Mouse (Mus musculus): ENCODE measurements around the gene Cradd. TPM values are rescaled to one million over a fixed set of nuclear protein-coding genes. Genes with fewer than 3 reads are reported as not detected.

Cradd gene
- polyA plus RNA-seq, 1 experiment from 2014 or later, result 10.4 TPM

DNA sequence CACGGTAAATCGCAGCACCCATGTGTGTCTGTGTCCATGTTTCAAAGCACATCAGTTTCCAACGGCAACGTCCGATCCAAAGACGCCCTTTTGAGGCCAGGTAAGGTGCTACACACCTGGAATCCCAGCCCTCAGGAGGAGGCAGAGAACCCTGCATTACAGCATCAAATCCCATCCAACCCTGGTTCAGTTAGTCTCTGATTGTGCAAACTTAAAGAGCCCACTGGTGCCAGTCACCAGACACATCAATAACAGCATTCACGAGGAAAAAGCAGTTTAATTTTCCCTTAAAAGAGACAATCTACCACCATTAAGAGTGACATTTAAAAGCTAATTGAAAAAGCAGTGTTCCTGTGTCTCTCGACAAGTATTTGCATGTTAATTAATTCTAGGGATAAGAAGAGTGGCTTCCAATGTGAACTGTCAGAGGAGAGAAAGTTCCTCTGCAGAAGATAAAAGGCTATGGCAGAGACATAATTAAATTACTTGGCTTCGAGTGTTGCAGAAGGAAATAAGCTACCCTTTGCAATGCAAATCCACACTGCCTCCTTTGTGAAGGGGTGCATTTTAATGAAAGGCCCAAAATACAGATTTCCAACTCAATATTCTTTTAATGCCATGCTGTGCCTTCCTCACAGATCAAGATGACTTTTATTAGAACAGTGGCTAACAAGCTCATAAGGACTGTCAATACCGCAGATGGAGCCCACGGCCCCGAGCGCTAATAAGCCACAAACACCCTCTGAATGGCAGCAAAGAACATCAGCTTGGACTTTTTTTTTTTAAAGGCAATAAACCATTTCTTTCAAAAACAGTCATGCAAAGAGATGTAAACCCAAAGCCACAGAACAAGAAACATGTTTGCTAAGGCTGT is 84.5 kb downstream of the Cradd start:
- DNase-seq (ENCODE audit: low spot score) (no peak), ATAC-seq (ENCODE audit: low read depth) (no peak)
- H3K36me3 ChIP-seq (ENCODE audit: control insufficient read depth, insufficient read depth, low read length), result no peaks in the 10 kb centered on the region
- 55% methylated on average over 13 of the region's 13 CpGs for WGBS
- no peak overlapping the region for H3K9ac ChIP-seq (ENCODE audit: low read depth, low read length)
- peaks cover 14% of the 10 kb centered on the region for H3K4me1 ChIP-seq (ENCODE audit: control insufficient read depth, insufficient read depth, low read length)
- H3K4me3 ChIP-seq (ENCODE audit: low read depth, low read length), result no peak overlapping the region
- no peak overlapping the region for H3K4me2 ChIP-seq (ENCODE audit: low read depth, low read length)
- no peak overlapping the region for H3K27ac ChIP-seq (replicated peaks; ENCODE audit: low read depth, low read length)
- H3K27me3 ChIP-seq (replicated peaks; ENCODE audit: control insufficient read depth, insufficient read depth, low read length), result no peaks in the 10 kb centered on the region
- no peaks in the 10 kb centered on the region for H3K9me3 ChIP-seq (ENCODE audit: control insufficient read depth, low read length)

DNA sequence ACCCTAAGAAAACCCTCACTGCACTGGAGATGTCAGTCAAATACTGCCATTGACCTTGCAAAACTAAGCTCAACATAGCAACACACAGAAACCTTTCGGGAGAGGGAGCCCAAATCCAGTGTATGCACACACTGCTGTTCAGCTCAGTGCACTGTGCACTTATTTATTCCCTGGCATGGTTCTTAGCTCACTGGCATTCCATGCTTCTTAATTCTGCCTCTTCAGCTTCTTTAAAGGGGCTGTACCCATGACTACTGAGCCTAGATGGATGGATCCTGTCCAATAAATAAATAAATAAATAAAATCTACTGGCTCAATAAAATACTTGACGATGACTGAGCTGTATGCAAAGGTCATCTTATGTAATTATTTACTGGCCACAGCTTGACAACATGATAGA is 85.3 kb downstream of the Cradd start:
- no peaks in the 10 kb centered on the region for H3K9me3 ChIP-seq (ENCODE audit: control insufficient read depth, low read length)

DNA sequence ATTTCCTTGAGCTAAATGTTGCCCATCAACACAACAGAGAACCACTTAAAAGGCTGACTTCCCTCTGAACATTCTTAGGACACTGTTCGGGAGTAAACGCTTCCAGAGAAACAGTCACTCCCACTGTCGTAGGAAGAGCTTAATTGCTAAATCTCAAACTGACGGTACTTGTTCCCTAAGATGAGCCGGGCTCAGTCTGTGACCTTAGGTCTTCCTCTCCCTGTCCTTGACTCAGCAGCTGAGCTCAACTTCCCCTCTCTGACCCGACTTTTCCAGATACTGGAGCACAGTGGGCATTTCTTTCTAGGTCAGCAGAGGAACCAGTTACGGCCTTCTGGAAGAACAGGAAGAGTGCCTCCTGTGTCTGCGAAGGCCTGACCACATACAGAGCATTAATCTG is 87.7 kb downstream of the Cradd start:
- Histone ChIP-seq H3K27me3 (replicated peaks; ENCODE audit: control insufficient read depth, insufficient read depth, low read length) (no peaks in the 10 kb centered on the region), H3K4me2 (ENCODE audit: low read depth, low read length) (no peak overlapping the region), H3K27ac (replicated peaks; ENCODE audit: low read depth, low read length) (0 out of 2 replicates have a peak overlapping the region, but pooled peaks have one; percentile 15), H3K9ac (ENCODE audit: low read depth, low read length) (no peak overlapping the region), H3K9me3 (ENCODE audit: control insufficient read depth, low read length) (no peaks in the 10 kb centered on the region), H3K4me3 (ENCODE audit: low read depth, low read length) (no peak overlapping the region), H3K36me3 (ENCODE audit: control insufficient read depth, insufficient read depth, low read length) (no peaks in the 10 kb centered on the region), H3K4me1 (ENCODE audit: control insufficient read depth, insufficient read depth, low read length) (peaks cover 21% of the 10 kb centered on the region)
- no peak for ATAC-seq (ENCODE audit: low read depth)
- DNase-seq (ENCODE audit: low spot score), result no peak
- 35% methylated on average over 8 of the region's 8 CpGs for WGBS

More for the DNA sequence above, 85.3 kb downstream of the Cradd start:
- Histone ChIP-seq H3K36me3 (ENCODE audit: control insufficient read depth, insufficient read depth, low read length) (no peaks in the 10 kb centered on the region), H3K9ac (ENCODE audit: low read depth, low read length) (no peak overlapping the region), H3K4me2 (ENCODE audit: low read depth, low read length) (no peak overlapping the region), H3K27ac (replicated peaks; ENCODE audit: low read depth, low read length) (no peak overlapping the region), H3K4me1 (ENCODE audit: control insufficient read depth, insufficient read depth, low read length) (peaks cover 14% of the 10 kb centered on the region), H3K4me3 (ENCODE audit: low read depth, low read length) (no peak overlapping the region), H3K27me3 (replicated peaks; ENCODE audit: control insufficient read depth, insufficient read depth, low read length) (no peaks in the 10 kb centered on the region)
- 77% methylated on average over 2 of the region's 2 CpGs for WGBS
- ATAC-seq (ENCODE audit: low read depth) (no peak), DNase-seq (ENCODE audit: low spot score) (no peak)

DNA sequence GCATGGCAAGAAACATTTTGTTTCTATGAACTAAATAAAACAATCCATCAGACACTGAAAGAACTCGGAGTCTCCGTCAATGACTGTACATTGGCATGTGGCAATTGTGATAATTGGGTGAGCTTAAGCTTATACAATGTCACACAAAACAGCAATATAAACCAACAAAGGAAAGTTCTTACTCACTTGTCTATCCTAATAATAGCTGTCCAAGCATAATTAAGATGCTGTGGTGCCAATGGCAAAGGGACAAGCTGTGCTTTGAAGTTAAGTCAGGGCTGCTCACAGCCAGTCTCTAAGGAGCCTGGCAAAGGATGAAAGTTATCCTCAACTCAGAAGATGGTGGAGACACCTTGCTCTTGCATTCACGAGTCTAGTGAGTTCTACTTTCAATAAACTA is 89.3 kb downstream of the Cradd start:
- H3K4me3 ChIP-seq (ENCODE audit: low read depth, low read length), result no peak overlapping the region
- H3K9me3 ChIP-seq (ENCODE audit: control insufficient read depth, low read length), result no peaks in the 10 kb centered on the region
- no peak overlapping the region for H3K4me2 ChIP-seq (ENCODE audit: low read depth, low read length)
- no peak overlapping the region for H3K9ac ChIP-seq (ENCODE audit: low read depth, low read length)
- H3K27ac ChIP-seq (replicated peaks; ENCODE audit: low read depth, low read length), result no peak overlapping the region
- 57% methylated on average over 3 of the region's 3 CpGs for WGBS
- peaks cover 21% of the 10 kb centered on the region for H3K4me1 ChIP-seq (ENCODE audit: control insufficient read depth, insufficient read depth, low read length)
- DNase-seq (ENCODE audit: low spot score) (no peak), ATAC-seq (ENCODE audit: low read depth) (no peak)
- H3K27me3 ChIP-seq (replicated peaks; ENCODE audit: control insufficient read depth, insufficient read depth, low read length), result no peaks in the 10 kb centered on the region
- no peaks in the 10 kb centered on the region for H3K36me3 ChIP-seq (ENCODE audit: control insufficient read depth, insufficient read depth, low read length)

DNA sequence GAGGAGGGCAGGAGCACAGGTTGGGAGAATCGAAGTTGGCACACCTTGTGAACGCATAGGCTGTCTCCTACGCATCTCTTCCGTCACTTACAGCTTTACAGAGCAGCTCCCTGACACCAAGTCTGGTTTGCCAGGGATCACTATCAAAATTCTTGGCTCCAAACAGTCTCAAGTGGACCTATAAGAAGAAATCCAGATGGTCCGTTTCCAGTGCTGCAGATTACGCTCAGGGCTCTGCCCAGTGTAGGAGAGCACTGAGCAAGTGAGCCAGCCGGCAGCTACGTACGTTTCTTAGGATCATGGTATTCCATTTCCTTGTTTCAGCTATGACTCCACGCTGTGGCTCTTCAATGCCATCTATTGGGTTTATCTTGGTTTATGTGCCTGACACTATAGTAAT is 90.9 kb downstream of the Cradd start:
- ATAC-seq (ENCODE audit: low read depth) (no peak), DNase-seq (ENCODE audit: low spot score) (no peak)
- Histone ChIP-seq H3K36me3 (ENCODE audit: control insufficient read depth, insufficient read depth, low read length) (no peaks in the 10 kb centered on the region), H3K27ac (replicated peaks; ENCODE audit: low read depth, low read length) (no peak overlapping the region), H3K9ac (ENCODE audit: low read depth, low read length) (no peak overlapping the region), H3K4me2 (ENCODE audit: low read depth, low read length) (no peak overlapping the region), H3K4me1 (ENCODE audit: control insufficient read depth, insufficient read depth, low read length) (peaks cover 21% of the 10 kb centered on the region), H3K27me3 (replicated peaks; ENCODE audit: control insufficient read depth, insufficient read depth, low read length) (no peaks in the 10 kb centered on the region), H3K9me3 (ENCODE audit: control insufficient read depth, low read length) (no peaks in the 10 kb centered on the region), H3K4me3 (ENCODE audit: low read depth, low read length) (no peak overlapping the region)
- 77% methylated on average over 10 of the region's 10 CpGs for WGBS

DNA sequence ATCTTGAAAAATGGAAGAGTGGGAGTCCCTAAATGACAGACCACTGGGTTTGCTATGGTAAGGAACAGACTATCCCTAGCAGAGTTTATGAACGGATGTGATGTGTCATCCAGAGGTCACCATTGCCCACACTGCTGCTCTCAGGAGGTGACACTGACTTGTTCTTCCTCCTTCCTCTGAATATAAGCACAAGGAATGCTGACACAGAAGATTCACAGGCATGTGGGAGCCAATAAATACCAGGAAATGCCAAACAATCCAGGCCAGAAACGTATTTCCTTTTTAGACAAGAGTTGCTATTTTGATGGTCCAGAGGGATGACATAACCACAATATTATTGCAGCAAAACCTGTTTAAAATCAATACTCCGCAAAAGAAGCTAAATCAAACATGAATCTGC is 91.4 kb downstream of the Cradd start:
- Histone ChIP-seq H3K9ac (ENCODE audit: low read depth, low read length) (no peak overlapping the region), H3K4me2 (ENCODE audit: low read depth, low read length) (no peak overlapping the region), H3K27me3 (replicated peaks; ENCODE audit: control insufficient read depth, insufficient read depth, low read length) (no peaks in the 10 kb centered on the region), H3K36me3 (ENCODE audit: control insufficient read depth, insufficient read depth, low read length) (no peaks in the 10 kb centered on the region), H3K9me3 (ENCODE audit: control insufficient read depth, low read length) (no peaks in the 10 kb centered on the region), H3K4me1 (ENCODE audit: control insufficient read depth, insufficient read depth, low read length) (peaks cover 21% of the 10 kb centered on the region), H3K27ac (replicated peaks; ENCODE audit: low read depth, low read length) (no peak overlapping the region), H3K4me3 (ENCODE audit: low read depth, low read length) (no peak overlapping the region)
- WGBS, result 46% methylated on average over 3 of the region's 3 CpGs
- DNase-seq (ENCODE audit: low spot score) (peak; percentile 64), ATAC-seq (ENCODE audit: low read depth) (no peak)

DNA sequence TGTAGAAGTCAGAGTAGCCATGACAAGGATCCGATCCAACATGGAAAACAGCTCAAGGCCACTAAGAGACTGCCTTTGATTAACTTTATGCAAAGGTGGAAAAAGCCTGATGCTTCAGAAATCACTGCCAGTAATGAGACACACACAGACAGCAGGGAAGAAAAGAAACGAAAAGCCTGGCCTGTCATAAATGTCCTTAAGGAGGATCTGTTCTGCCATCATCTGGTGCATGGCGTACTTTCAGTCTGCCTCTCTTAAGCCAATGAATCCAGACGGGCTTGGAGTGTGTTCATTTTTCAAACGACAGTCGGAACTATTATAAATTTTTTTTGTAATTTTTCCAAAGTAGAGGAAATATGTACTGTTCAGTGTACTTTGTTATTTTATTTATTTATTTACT is 95.7 kb downstream of the Cradd start:
- Histone ChIP-seq H3K27ac (replicated peaks; ENCODE audit: low read depth, low read length) (no peak overlapping the region), H3K27me3 (replicated peaks; ENCODE audit: control insufficient read depth, insufficient read depth, low read length) (no peaks in the 10 kb centered on the region), H3K36me3 (ENCODE audit: control insufficient read depth, insufficient read depth, low read length) (no peaks in the 10 kb centered on the region), H3K4me1 (ENCODE audit: control insufficient read depth, insufficient read depth, low read length) (peaks cover 11% of the 10 kb centered on the region; the same call in 1 of the 2 replicates), H3K9ac (ENCODE audit: low read depth, low read length) (no peak overlapping the region), H3K4me2 (ENCODE audit: low read depth, low read length) (no peak overlapping the region), H3K4me3 (ENCODE audit: low read depth, low read length) (no peak overlapping the region), H3K9me3 (ENCODE audit: control insufficient read depth, low read length) (no peaks in the 10 kb centered on the region)
- 52% methylated on average over 6 of the region's 6 CpGs for WGBS
- peak; percentile 51 for DNase-seq (ENCODE audit: low spot score)
- ATAC-seq (ENCODE audit: low read depth), result 0 out of 2 replicates have a peak, but pooled peaks have one; percentile 13

DNA sequence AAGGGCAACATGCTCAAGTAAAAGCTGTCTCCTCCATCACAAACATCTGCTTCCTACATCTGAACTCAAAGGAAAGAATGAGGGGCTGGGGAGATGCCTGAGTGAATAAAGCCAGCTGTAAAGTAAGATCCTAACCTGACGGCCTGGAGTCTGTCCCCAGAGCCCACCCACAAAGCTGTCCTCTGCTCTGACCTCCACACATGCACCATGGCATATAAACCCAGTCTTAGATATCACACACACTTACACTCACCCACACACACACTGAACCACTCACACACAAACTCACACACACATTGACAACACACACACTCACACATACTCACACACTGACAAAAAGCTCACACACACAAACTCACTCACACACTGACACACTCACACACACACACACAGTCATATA is 96.3 kb downstream of the Cradd start:
- peaks cover 9% of the 10 kb centered on the region; the same call in 1 of the 2 replicates for H3K4me1 ChIP-seq (ENCODE audit: control insufficient read depth, insufficient read depth, low read length)
- no peaks in the 10 kb centered on the region for H3K9me3 ChIP-seq (ENCODE audit: control insufficient read depth, low read length)
- H3K4me3 ChIP-seq (ENCODE audit: low read depth, low read length), result no peak overlapping the region
- H3K27me3 ChIP-seq (replicated peaks; ENCODE audit: control insufficient read depth, insufficient read depth, low read length), result no peaks in the 10 kb centered on the region
- DNase-seq (ENCODE audit: low spot score) (no peak), ATAC-seq (ENCODE audit: low read depth) (no peak)
- no peak overlapping the region for H3K4me2 ChIP-seq (ENCODE audit: low read depth, low read length)
- H3K36me3 ChIP-seq (ENCODE audit: control insufficient read depth, insufficient read depth, low read length), result no peaks in the 10 kb centered on the region
- no peak overlapping the region for H3K27ac ChIP-seq (replicated peaks; ENCODE audit: low read depth, low read length)
- no peak overlapping the region for H3K9ac ChIP-seq (ENCODE audit: low read depth, low read length)
- WGBS, result 9% methylated on average over 1 of the region's 1 CpGs

DNA sequence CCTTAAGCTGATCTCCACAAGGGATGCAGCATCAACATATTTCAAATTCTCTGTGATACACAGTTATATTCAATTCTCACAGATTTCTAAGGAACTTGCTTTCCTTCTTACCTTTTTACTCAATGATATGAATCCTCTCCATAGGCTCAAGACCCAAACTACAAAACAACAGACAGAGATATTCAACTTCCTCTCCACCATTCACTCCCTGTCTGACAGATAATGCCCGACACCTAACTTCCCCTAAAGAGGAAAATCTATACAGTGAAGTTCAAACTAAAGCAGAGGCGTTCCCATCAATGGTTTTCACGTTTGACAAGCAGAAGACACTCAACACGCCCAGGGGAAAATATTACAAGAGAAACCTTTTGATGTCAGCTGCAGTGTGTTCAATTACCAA is 97.2 kb downstream of the Cradd start:
- no peaks in the 10 kb centered on the region for H3K9me3 ChIP-seq (ENCODE audit: control insufficient read depth, low read length)
- H3K4me3 ChIP-seq (ENCODE audit: low read depth, low read length), result no peak overlapping the region
- WGBS, result 59% methylated on average over 4 of the region's 4 CpGs
- no peaks in the 10 kb centered on the region for H3K27me3 ChIP-seq (replicated peaks; ENCODE audit: control insufficient read depth, insufficient read depth, low read length)
- no peaks in the 10 kb centered on the region for H3K36me3 ChIP-seq (ENCODE audit: control insufficient read depth, insufficient read depth, low read length)
- H3K4me1 ChIP-seq (ENCODE audit: control insufficient read depth, insufficient read depth, low read length), result peaks cover 7% of the 10 kb centered on the region; the same call in 1 of the 2 replicates
- ATAC-seq (ENCODE audit: low read depth) (no peak), DNase-seq (ENCODE audit: low spot score) (no peak)
- H3K27ac ChIP-seq (replicated peaks; ENCODE audit: low read depth, low read length), result no peak overlapping the region
- no peak overlapping the region for H3K9ac ChIP-seq (ENCODE audit: low read depth, low read length)
- no peak overlapping the region for H3K4me2 ChIP-seq (ENCODE audit: low read depth, low read length)

Data from embryonic facial prominence, embryonic 14.5 days (tissue).